Mouse (Mus musculus) left cerebral cortex, postnatal 4 days (tissue): Measurements from ENCODE around the gene Nlrx1. TPM values are rescaled to one million over a fixed set of nuclear protein-coding genes. Genes with fewer than 3 reads are reported as not detected.

Experiments used
- DNase-seq: peaks from one replicate; pipeline ENCODE4 v3.0.0-alpha.2; 2022
- intact Hi-C: fragments of 180-260 bp; cut with DNase I; formaldehyde crosslinking; loops from one replicate; pipeline ENCODE4 v1.15.1; 2025
- total RNA-seq, 2 experiments: library from RNA; stranded (reverse); gene quantifications; 2 replicates each; pipeline ENCODE4 v1.2.3; 2021

Gene Nlrx1
- total RNA-seq, 2 experiments from 2014 or later, result 8.3 to 8.8 TPM

GRCm38 (mm10) chr9:44238501-44239190 lies 29.8 kb downstream of the Nlrx1 start:
- DNase-seq, result no peak
- intact Hi-C loops, result loop anchor here (10.0 kb wide), 1 partner anchor 254 kb away; no protein-coding TSS in a partner anchor

GRCm38 (mm10) chr9:44237128-44237527 lies 31.3 kb downstream of the Nlrx1 start:
- intact Hi-C loops, result loop anchor here (10.0 kb wide), 1 partner anchor 252 kb away; no protein-coding TSS in a partner anchor
- DNase-seq, result no peak

- DNase-seq, result no peak
- intact Hi-C loops, result loop anchor here (10.0 kb wide), 1 partner anchor 252 kb away; no protein-coding TSS in a partner anchor
Measured at GRCm38 (mm10) chr9:44236601-44237000, 31.8 kb downstream of the Nlrx1 start.

GRCm38 (mm10) chr9:44234479-44235427 lies 33.6 kb downstream of the Nlrx1 start:
- intact Hi-C loops, result loop anchor here (10.0 kb wide), 1 partner anchor 250 kb away; no protein-coding TSS in a partner anchor
- no peak for DNase-seq

- intact Hi-C loops, result loop anchor here (10.0 kb wide), 1 partner anchor 249 kb away; no protein-coding TSS in a partner anchor
- peak; percentile 99 for DNase-seq
Measured at GRCm38 (mm10) chr9:44233802-44234478, 34.5 kb downstream of the Nlrx1 start, which contains the start of gene Cbl. Cbl (minus strand) TSS chr9:44234049.

GRCm38 (mm10) chr9:44233021-44233801 lies 35.2 kb downstream of the Nlrx1 start:
- intact Hi-C loops, result loop anchor here (10.0 kb wide), 1 partner anchor 248 kb away; no protein-coding TSS in a partner anchor
- no peak for DNase-seq

- no peak for DNase-seq
Measured at GRCm38 (mm10) chr9:44231609-44232008, 36.8 kb downstream of the Nlrx1 start.

GRCm38 (mm10) chr9:44225993-44226392 lies 42.4 kb downstream of the Nlrx1 start:
- intact Hi-C loops, result no loop called here
- DNase-seq, result no peak

More at GRCm38 (mm10) chr9:44231609-44232008, 36.8 kb downstream of the Nlrx1 start:
- intact Hi-C loops, result loop anchor here (10.0 kb wide), 1 partner anchor 247 kb away; no protein-coding TSS in a partner anchor

- no peak for DNase-seq
- intact Hi-C loops, result no loop called here
Measured at GRCm38 (mm10) chr9:44213538-44213937, 54.9 kb downstream of the Nlrx1 start.

- intact Hi-C loops, result no loop called here
- no peak for DNase-seq
Measured at GRCm38 (mm10) chr9:44212406-44212805, 56.0 kb downstream of the Nlrx1 start.

GRCm38 (mm10) chr9:44209416-44209815 lies 59.0 kb downstream of the Nlrx1 start:
- DNase-seq, result no peak
- intact Hi-C loops, result no loop called here

GRCm38 (mm10) chr9:44207840-44208239 lies 60.6 kb downstream of the Nlrx1 start:
- intact Hi-C loops, result no loop called here
- DNase-seq, result no peak

Other genes with a start within 250 kb of the Nlrx1 start
- gene Thy1, start 225.2 kb downstream of the Nlrx1 start, total RNA-seq, result 100 to 1,000 TPM; 130 to 177 TPM
- 10 to 100 TPM; 30.2 to 31.9 TPM for gene Usp2, start 201.6 kb downstream of the Nlrx1 start, total RNA-seq
- not detected for gene Mfrp, start 166.9 kb downstream of the Nlrx1 start, total RNA-seq
- 10 to 100 TPM in 1 of 2 experiments, 1 to 10 TPM in 1; 5.3 to 10.6 TPM for gene C1qtnf5, start 161.4 kb downstream of the Nlrx1 start, total RNA-seq
- gene Gm49380, start 155.1 kb downstream of the Nlrx1 start, total RNA-seq, result under 1 TPM in 1 of 2 experiments, not detected in 1; 0.44 TPM
- gene Rnf26, start 155.1 kb downstream of the Nlrx1 start, total RNA-seq, result 10 to 100 TPM; 31.1 to 33.1 TPM
- 10 to 100 TPM; 13.7 to 16.9 TPM for gene Mcam, start 134.1 kb downstream of the Nlrx1 start, total RNA-seq
- gene Cbl, start 34.5 kb downstream of the Nlrx1 start, total RNA-seq, result 10 to 100 TPM; 58.4 to 62.4 TPM
- 1 to 10 TPM; 3.5 to 4.6 TPM for gene Ccdc153, start 27.9 kb downstream of the Nlrx1 start, total RNA-seq
- gene Pdzd3, start 17.1 kb downstream of the Nlrx1 start, total RNA-seq, result under 1 TPM; 0.40 to 0.72 TPM
- 10 to 100 TPM; 64.0 to 71.1 TPM for gene Abcg4, start 20.0 kb upstream of the Nlrx1 start, total RNA-seq
- 10 to 100 TPM; 34.0 to 35.8 TPM for gene Hinfp, start 37.1 kb upstream of the Nlrx1 start, total RNA-seq
- gene C2cd2l, start 51.7 kb upstream of the Nlrx1 start, total RNA-seq, result 10 to 100 TPM; 69.5 to 74.9 TPM
- 10 to 100 TPM; 20.4 to 22.2 TPM for gene Dpagt1, start 57.4 kb upstream of the Nlrx1 start, total RNA-seq
- 10 to 100 TPM; 81.0 to 82.7 TPM for gene H2afx, start 66.1 kb upstream of the Nlrx1 start, total RNA-seq
- 10 to 100 TPM; 21.5 to 23.8 TPM for gene Hmbs, start 75.6 kb upstream of the Nlrx1 start, total RNA-seq
- 10 to 100 TPM; 39.5 to 45.9 TPM for gene Vps11, start 93.1 kb upstream of the Nlrx1 start, total RNA-seq
- gene Hyou1, start 110.9 kb upstream of the Nlrx1 start, total RNA-seq, result 10 to 100 TPM; 87.2 to 90.0 TPM
- gene Slc37a4, start 128.3 kb upstream of the Nlrx1 start, total RNA-seq, result 10 to 100 TPM; 41.5 to 44.9 TPM
- gene Rps25, start 138.5 kb upstream of the Nlrx1 start, total RNA-seq, result 1,000 to 10,000 TPM in 1 of 2 experiments, 100 to 1,000 TPM in 1; 978 to 1,068 TPM
- 100 to 1,000 TPM; 126 to 129 TPM for gene Trappc4, start 139.0 kb upstream of the Nlrx1 start, total RNA-seq
- 10 to 100 TPM; 21.6 to 23.4 TPM for gene Ccdc84, start 150.0 kb upstream of the Nlrx1 start, total RNA-seq
- not detected for gene Foxr1, start 172.5 kb upstream of the Nlrx1 start, total RNA-seq
- gene Upk2, start 186.4 kb upstream of the Nlrx1 start, total RNA-seq, result not detected
- 100 to 1,000 TPM; 109 to 113 TPM for gene Bcl9l, start 214.2 kb upstream of the Nlrx1 start, total RNA-seq